Mouse (Mus musculus): Measurements from ENCODE around the gene Mlst8.

GRCm38 (mm10) chr17:24488186-24488661 is 9.3 kb upstream of the Mlst8 start, which contains the start of gene Caskin1:
- no peak for TF ChIP-seq CTCF (IDR thresholded peaks at IDR 0.05; ENCODE audit: low read depth)
- TF ChIP-seq EP300 (optimal IDR thresholded peaks at IDR 0.05): no peak
